Mouse (Mus musculus): ENCODE measurements around the gene Polr3f. TPM values are rescaled to one million over a fixed set of nuclear protein-coding genes. Genes with fewer than 3 reads are reported as not detected.

The Polr3f gene
- 5.4 and 9.2 TPM in 2 replicates for total RNA-seq (2015; ENCODE audit: low replicate concordance)
- 3.5 and 15.9 TPM in 2 replicates for total RNA-seq (2017; ENCODE audit: low replicate concordance)

GRCm38 (mm10) chr2:144526981-144527820 is at the start of gene Polr3f, which contains the start of gene Dzank1:
Gene Polr3f (plus strand): TSS chr2:144527718.
Gene Dzank1 (minus strand): TSS chr2:144527414.
- ATAC-seq (replicated peaks; ENCODE audit: low FRiP score, poor library complexity, severe bottlenecking) = peak; percentile 98

GRCm38 (mm10) chr2:144479421-144479820 is 48.1 kb upstream of the Polr3f start:
- ATAC-seq (replicated peaks; ENCODE audit: low FRiP score, poor library complexity, severe bottlenecking) = no peak

- ATAC-seq (replicated peaks; ENCODE audit: low FRiP score, poor library complexity, severe bottlenecking) = no peak
Observed at GRCm38 (mm10) chr2:144484084-144484483, 43.4 kb upstream of the Polr3f start.

GRCm38 (mm10) chr2:144485439-144485838 is 42.1 kb upstream of the Polr3f start:
- no peak for ATAC-seq (replicated peaks; ENCODE audit: low FRiP score, poor library complexity, severe bottlenecking)

GRCm38 (mm10) chr2:144487476-144487875 is 40.0 kb upstream of the Polr3f start:
- ATAC-seq (replicated peaks; ENCODE audit: low FRiP score, poor library complexity, severe bottlenecking) = no peak

GRCm38 (mm10) chr2:144489342-144489741 is 38.2 kb upstream of the Polr3f start:
- no peak for ATAC-seq (replicated peaks; ENCODE audit: low FRiP score, poor library complexity, severe bottlenecking)

GRCm38 (mm10) chr2:144502134-144502533 is 25.4 kb upstream of the Polr3f start:
- ATAC-seq (replicated peaks; ENCODE audit: low FRiP score, poor library complexity, severe bottlenecking) = no peak

GRCm38 (mm10) chr2:144514619-144515018 is 12.9 kb upstream of the Polr3f start:
- ATAC-seq (replicated peaks; ENCODE audit: low FRiP score, poor library complexity, severe bottlenecking) = no peak

- no peak for ATAC-seq (replicated peaks; ENCODE audit: low FRiP score, poor library complexity, severe bottlenecking)
Observed at GRCm38 (mm10) chr2:144519772-144520171, 7.7 kb upstream of the Polr3f start.

- no peak for ATAC-seq (replicated peaks; ENCODE audit: low FRiP score, poor library complexity, severe bottlenecking)
Observed at GRCm38 (mm10) chr2:144525856-144526255, 1.7 kb upstream of the Polr3f start.

- ATAC-seq (replicated peaks; ENCODE audit: low FRiP score, poor library complexity, severe bottlenecking) = peak; percentile 31
Observed at GRCm38 (mm10) chr2:144527821-144528174, 280 bp downstream of the Polr3f start.

- no peak for ATAC-seq (replicated peaks; ENCODE audit: low FRiP score, poor library complexity, severe bottlenecking)
Observed at GRCm38 (mm10) chr2:144537123-144537522, 9.6 kb downstream of the Polr3f start.

GRCm38 (mm10) chr2:144541246-144541645 is 13.7 kb downstream of the Polr3f start:
- ATAC-seq (replicated peaks; ENCODE audit: low FRiP score, poor library complexity, severe bottlenecking) = no peak

- no peak for ATAC-seq (replicated peaks; ENCODE audit: low FRiP score, poor library complexity, severe bottlenecking)
Observed at GRCm38 (mm10) chr2:144543670-144544069, 16.2 kb downstream of the Polr3f start.

GRCm38 (mm10) chr2:144544630-144545029 is 17.1 kb downstream of the Polr3f start:
- no peak for ATAC-seq (replicated peaks; ENCODE audit: low FRiP score, poor library complexity, severe bottlenecking)

GRCm38 (mm10) chr2:144545061-144545460 is 17.5 kb downstream of the Polr3f start:
- no peak for ATAC-seq (replicated peaks; ENCODE audit: low FRiP score, poor library complexity, severe bottlenecking)

GRCm38 (mm10) chr2:144545481-144545880 is 18.0 kb downstream of the Polr3f start:
- no peak for ATAC-seq (replicated peaks; ENCODE audit: low FRiP score, poor library complexity, severe bottlenecking)

- ATAC-seq (replicated peaks; ENCODE audit: low FRiP score, poor library complexity, severe bottlenecking) = no peak
Observed at GRCm38 (mm10) chr2:144547559-144547958, 20.0 kb downstream of the Polr3f start.

- ATAC-seq (replicated peaks; ENCODE audit: low FRiP score, poor library complexity, severe bottlenecking) = peak; percentile 53; the same call in 1 of the 2 replicates
Observed at GRCm38 (mm10) chr2:144550529-144550928, 23.0 kb downstream of the Polr3f start, which contains the start of gene Rbbp9. Gene Rbbp9 (minus strand): TSS chr2:144550869.

- no peak for ATAC-seq (replicated peaks; ENCODE audit: low FRiP score, poor library complexity, severe bottlenecking)
Observed at GRCm38 (mm10) chr2:144553905-144554304, 26.4 kb downstream of the Polr3f start.

- peak; percentile 16; the same call in 1 of the 2 replicates for ATAC-seq (replicated peaks; ENCODE audit: low FRiP score, poor library complexity, severe bottlenecking)
Observed at GRCm38 (mm10) chr2:144555286-144555819, 27.8 kb downstream of the Polr3f start.
